Mouse (Mus musculus) C2C12 (cell line): ENCODE data around the gene Hltf.

Experiments
- CEBPB ChIP-seq: IDR thresholded peaks from one replicate; pipeline ENCODE4 v1.6.1; 2011; ENCODE audit warnings: low read depth, mild to moderate bottlenecking, control low read depth, moderate library complexity
- CTCF ChIP-seq: IDR thresholded peaks from one replicate; pipeline ENCODE4 v1.5.1; 2011; ENCODE audit not compliant: control insufficient read depth, insufficient read depth, insufficient read length
- MAX ChIP-seq: IDR thresholded peaks from one replicate; pipeline ENCODE4 v1.6.1; 2011; ENCODE audit warnings: mild to moderate bottlenecking, control low read depth
- MYOG ChIP-seq: IDR thresholded peaks from one replicate; pipeline ENCODE4 v1.6.1; 2011; ENCODE audit not compliant: control insufficient read depth, insufficient read length; ENCODE audit errors: extremely low read depth
- USF1 ChIP-seq: IDR thresholded peaks from one replicate; pipeline ENCODE4 v1.6.1; 2011; ENCODE audit warnings: low read depth, mild to moderate bottlenecking, control low read depth, moderate library complexity

DNA sequence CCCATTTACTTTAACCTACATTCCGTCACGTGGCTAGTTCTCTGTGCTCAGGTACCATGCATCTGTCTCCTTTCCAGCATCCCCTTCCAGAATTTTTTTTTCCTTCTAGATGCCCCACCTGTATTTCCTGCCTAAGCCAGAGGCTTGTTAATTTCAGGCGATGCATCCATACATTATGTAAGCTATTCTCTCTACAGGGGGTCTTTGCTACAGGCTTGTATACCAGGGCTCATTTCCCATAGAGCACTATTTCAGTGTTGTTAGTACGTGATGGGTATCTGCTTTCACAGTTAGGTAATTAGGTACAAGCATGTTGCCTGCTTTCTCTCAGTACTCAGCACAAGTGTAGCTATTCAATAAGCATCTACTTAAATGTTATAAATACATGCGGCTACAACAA, 29.8 kb upstream of the Hltf start:
- TF ChIP-seq CTCF, result no peak
- no peak for TF ChIP-seq USF1
- no peak for TF ChIP-seq CEBPB
- no peak for TF ChIP-seq MAX
- TF ChIP-seq MYOG, result no peak
